Mouse (Mus musculus): ENCODE results near the gene Zfp948. TPM values are rescaled to one million over a fixed set of nuclear protein-coding genes. Genes with fewer than 3 reads are reported as not detected.

Gene Zfp948
- total and polyA plus RNA-seq, 2 experiments from 2014 or later = 8.7 to 13.2 TPM

- 100% methylated on average over 1 of the region's 1 CpGs for WGBS
- Histone ChIP-seq H3K4me3 (ENCODE audit: low read length) (no peak overlapping the region), H3K9ac (replicated peaks; ENCODE audit: low read length) (no peak overlapping the region), H3K9me3 (ENCODE audit: low read length) (no peaks in the 10 kb centered on the region), H3K36me3 (ENCODE audit: insufficient read depth, low read length) (no peaks in the 10 kb centered on the region), H3K27ac (no peak overlapping the region), H3K4me1 (ENCODE audit: insufficient read depth, low read length) (no peaks in the 10 kb centered on the region), H3K4me2 (ENCODE audit: low read depth, low read length) (no peak overlapping the region), H3K27me3 (ENCODE audit: insufficient read depth, low read length) (no peaks in the 10 kb centered on the region)
- ATAC-seq (no peak), DNase-seq (ENCODE audit: low spot score) (no peak)
- TF ChIP-seq CTCF (IDR thresholded peaks at IDR 0.05; ENCODE audit: low read depth) = no peak
These were observed 32.8 kb upstream of the Zfp948 start for GRCm38 (mm10) chr17:21533961-21534360.

DNA sequence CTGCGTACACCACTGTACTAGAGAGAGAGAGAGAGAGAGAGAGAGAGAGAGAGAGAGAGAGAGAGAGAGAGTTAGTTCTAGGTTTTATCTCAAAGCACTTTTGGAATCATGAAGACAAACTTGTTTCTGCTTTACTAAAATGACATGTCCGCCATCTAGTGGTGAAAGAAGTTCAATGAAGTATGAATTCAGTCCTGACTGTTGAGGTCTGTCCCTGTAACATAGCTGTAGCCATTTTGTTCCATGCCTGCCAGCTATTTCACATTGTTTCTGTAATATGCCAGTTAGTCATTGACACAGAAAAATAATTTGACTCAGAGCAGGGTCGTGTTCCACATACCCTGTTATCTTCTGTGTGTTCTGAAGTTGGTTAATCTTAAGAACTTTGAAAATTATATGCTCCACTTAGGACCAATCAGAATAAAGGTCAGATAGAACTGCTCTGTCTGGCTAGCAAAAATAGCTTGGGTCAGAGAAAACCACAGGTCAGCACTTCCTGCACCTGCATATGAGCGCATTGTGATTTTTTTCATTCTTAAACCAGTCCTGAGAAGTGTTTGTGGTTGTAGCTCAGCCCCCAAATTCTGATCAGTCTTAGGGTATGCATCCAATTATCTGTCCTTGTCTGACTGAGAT, 32.2 kb upstream of the Zfp948 start:
- Histone ChIP-seq H3K4me1 (ENCODE audit: insufficient read depth, low read length) (no peaks in the 10 kb centered on the region), H3K27ac (peak overlapping the region; percentile 65; the same call in 1 of the 2 replicates), H3K4me2 (ENCODE audit: low read depth, low read length) (peak overlapping the region; percentile 91), H3K36me3 (ENCODE audit: insufficient read depth, low read length) (no peaks in the 10 kb centered on the region), H3K9ac (replicated peaks; ENCODE audit: low read length) (no peak overlapping the region), H3K27me3 (ENCODE audit: insufficient read depth, low read length) (no peaks in the 10 kb centered on the region), H3K9me3 (ENCODE audit: low read length) (no peaks in the 10 kb centered on the region), H3K4me3 (ENCODE audit: low read length) (no peak overlapping the region)
- peak; percentile 93 for DNase-seq (ENCODE audit: low spot score)
- WGBS = 14% methylated on average over 4 of the region's 4 CpGs
- ATAC-seq = peak; percentile 48
- peak; percentile 85 for TF ChIP-seq CTCF (IDR thresholded peaks at IDR 0.05; ENCODE audit: low read depth)

GRCm38 (mm10) chr17:21535096-21536001, 31.5 kb upstream of the Zfp948 start, which contains the start of gene Zfp52:
Gene Zfp52 (plus strand): TSS chr17:21535539.
- Histone ChIP-seq H3K36me3 (ENCODE audit: insufficient read depth, low read length) (no peaks in the 10 kb centered on the region), H3K4me3 (ENCODE audit: low read length) (peak within 1 kb of the TSS; percentile 51), H3K9me3 (ENCODE audit: low read length) (no peaks in the 10 kb centered on the region), H3K27ac (peak within 1 kb of the TSS; percentile 65), H3K27me3 (ENCODE audit: insufficient read depth, low read length) (no peaks in the 10 kb centered on the region), H3K4me1 (ENCODE audit: insufficient read depth, low read length) (no peaks in the 10 kb centered on the region), H3K9ac (replicated peaks; ENCODE audit: low read length) (peak within 1 kb of the TSS; percentile 57), H3K4me2 (ENCODE audit: low read depth, low read length) (peak within 1 kb of the TSS; percentile 91)
- no peak for TF ChIP-seq CTCF (IDR thresholded peaks at IDR 0.05; ENCODE audit: low read depth)
- DNase-seq (ENCODE audit: low spot score) = peak; percentile 39
- peak; percentile 42 for ATAC-seq
- 3% methylated on average over 20 of the region's 21 CpGs for WGBS

DNA sequence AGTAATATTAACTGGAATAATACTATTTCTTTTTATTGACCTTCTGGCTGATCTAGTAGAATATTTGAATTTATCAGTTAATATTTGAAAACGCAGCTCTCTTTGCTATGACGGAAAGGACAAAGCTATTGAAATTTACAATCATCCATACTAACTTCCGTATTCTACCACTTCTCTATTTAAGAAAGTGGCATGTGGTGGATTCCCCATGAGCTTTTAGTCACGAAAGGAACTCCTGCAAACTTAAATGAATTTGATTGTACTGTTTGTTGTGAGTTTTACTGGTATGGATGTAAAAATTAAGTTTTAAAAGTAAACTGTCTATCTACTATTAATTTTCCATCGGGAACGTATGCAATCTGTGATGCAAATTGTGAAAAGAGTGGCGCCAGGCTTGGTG, 30.7 kb upstream of the Zfp948 start:
- Histone ChIP-seq H3K27me3 (ENCODE audit: insufficient read depth, low read length) (no peaks in the 10 kb centered on the region), H3K27ac (0 out of 2 replicates have a peak overlapping the region, but pooled peaks have one; percentile 65), H3K36me3 (ENCODE audit: insufficient read depth, low read length) (no peaks in the 10 kb centered on the region), H3K9me3 (ENCODE audit: low read length) (no peaks in the 10 kb centered on the region), H3K4me2 (ENCODE audit: low read depth, low read length) (peak overlapping the region; percentile 91), H3K9ac (replicated peaks; ENCODE audit: low read length) (peak overlapping the region; percentile 57; the same call in 1 of the 2 replicates), H3K4me1 (ENCODE audit: insufficient read depth, low read length) (no peaks in the 10 kb centered on the region), H3K4me3 (ENCODE audit: low read length) (peak overlapping the region; percentile 51)
- TF ChIP-seq CTCF (IDR thresholded peaks at IDR 0.05; ENCODE audit: low read depth) = no peak
- WGBS = 32% methylated on average over 7 of the region's 7 CpGs
- no peak for DNase-seq (ENCODE audit: low spot score)
- ATAC-seq = no peak

GRCm38 (mm10) chr17:21536676-21537075, 30.1 kb upstream of the Zfp948 start:
- DNase-seq (ENCODE audit: low spot score) (no peak), ATAC-seq (no peak)
- no peak overlapping the region for H3K9ac ChIP-seq (replicated peaks; ENCODE audit: low read length)
- 77% methylated on average over 2 of the region's 2 CpGs for WGBS
- no peaks in the 10 kb centered on the region for H3K4me1 ChIP-seq (ENCODE audit: insufficient read depth, low read length)
- H3K9me3 ChIP-seq (ENCODE audit: low read length) = no peaks in the 10 kb centered on the region
- no peaks in the 10 kb centered on the region for H3K36me3 ChIP-seq (ENCODE audit: insufficient read depth, low read length)
- no peak overlapping the region for H3K4me2 ChIP-seq (ENCODE audit: low read depth, low read length)
- TF ChIP-seq CTCF (IDR thresholded peaks at IDR 0.05; ENCODE audit: low read depth) = no peak
- no peak overlapping the region for H3K4me3 ChIP-seq (ENCODE audit: low read length)
- no peak overlapping the region for H3K27ac ChIP-seq
- H3K27me3 ChIP-seq (ENCODE audit: insufficient read depth, low read length) = no peaks in the 10 kb centered on the region

GRCm38 (mm10) chr17:21557831-21558230, 9.0 kb upstream of the Zfp948 start:
- Histone ChIP-seq H3K9ac (replicated peaks; ENCODE audit: low read length) (no peak overlapping the region), H3K27ac (no peak overlapping the region), H3K4me1 (ENCODE audit: insufficient read depth, low read length) (no peaks in the 10 kb centered on the region), H3K4me3 (ENCODE audit: low read length) (no peak overlapping the region), H3K4me2 (ENCODE audit: low read depth, low read length) (no peak overlapping the region), H3K27me3 (ENCODE audit: insufficient read depth, low read length) (no peaks in the 10 kb centered on the region), H3K36me3 (ENCODE audit: insufficient read depth, low read length) (peaks cover 3% of the 10 kb centered on the region; the same call in 1 of the 2 replicates), H3K9me3 (ENCODE audit: low read length) (no peaks in the 10 kb centered on the region)
- DNase-seq (ENCODE audit: low spot score) (no peak), ATAC-seq (no peak)
- WGBS = 83% methylated on average over 2 of the region's 2 CpGs
- TF ChIP-seq CTCF (IDR thresholded peaks at IDR 0.05; ENCODE audit: low read depth) = no peak
